Mouse (Mus musculus): ENCODE measurements at regions not wholly inside any gene's neighbourhood (a gene's known extent, or its start where the extent isn't known, plus 50 kb on each side); places are given as distances from the start of the nearest gene placed in this dataset.
A peak's percentile ranks its signal among the peaks of the same experiment; 100 is the strongest.
"Not testable (repeated sequence)": the region's sequence is repeated elsewhere in the genome, so short reads cannot be mapped to it uniquely, and the experiment has no call there.

DNA sequence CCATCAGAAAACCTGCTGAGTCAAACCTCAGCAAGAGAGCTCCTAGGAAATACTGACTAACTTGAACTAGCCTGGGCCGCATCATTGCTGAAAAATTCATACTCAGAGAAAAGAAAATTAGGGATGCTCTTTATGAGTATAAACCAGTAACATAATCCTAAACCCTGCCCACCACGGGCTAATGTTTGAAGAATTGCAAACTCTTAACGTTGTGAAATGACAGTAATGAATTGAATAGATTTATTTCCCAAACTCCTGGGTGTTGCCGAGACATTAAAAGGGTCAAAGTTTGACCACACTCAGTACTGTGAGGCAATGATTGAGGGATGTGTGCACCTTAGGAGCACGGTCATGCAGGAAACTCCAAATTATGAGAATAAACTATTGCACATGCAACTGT, 125.3 kb downstream of the Gipc2 start:
- DNase-seq = no peak

DNA sequence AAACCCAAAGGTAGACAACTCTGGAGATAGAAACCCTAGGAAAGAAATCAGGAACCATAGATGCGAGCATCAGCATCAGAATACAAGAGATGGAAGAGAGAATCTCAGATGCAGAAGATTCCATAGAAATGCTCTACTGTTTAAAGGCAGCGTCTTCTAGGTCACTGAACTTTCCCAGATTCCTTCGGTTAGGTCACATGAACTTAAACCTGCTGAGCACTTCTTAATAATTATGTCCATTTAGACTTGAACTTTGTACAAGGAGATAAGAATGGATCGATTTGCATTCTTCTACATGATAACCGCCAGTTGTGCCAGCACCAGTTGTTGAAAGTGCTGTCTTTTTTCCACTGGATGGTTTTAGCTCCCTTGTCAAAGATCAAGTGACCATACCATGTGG, 129.2 kb downstream of the Gipc2 start:
- DNase-seq = not testable (repeated sequence)

DNA sequence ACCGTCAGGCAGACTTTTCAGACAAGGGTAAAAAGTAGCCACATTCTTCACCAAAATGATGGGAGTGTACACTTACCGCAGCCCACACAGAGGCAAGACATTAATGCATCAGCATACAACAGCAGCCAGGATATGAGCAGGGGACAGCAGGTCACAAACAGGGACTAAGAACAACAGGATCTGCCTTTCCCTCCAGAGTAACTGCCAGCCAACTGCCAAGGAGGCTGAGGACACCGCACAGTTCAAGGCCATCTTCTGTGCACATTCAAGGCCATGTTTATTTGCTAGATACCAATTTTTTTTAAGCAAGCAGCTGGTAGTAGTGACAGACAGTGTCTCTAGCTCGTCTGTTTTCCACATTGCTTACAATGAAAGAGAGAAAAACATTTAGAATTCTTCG, 130.6 kb downstream of the Gipc2 start:
- no peak for DNase-seq

DNA sequence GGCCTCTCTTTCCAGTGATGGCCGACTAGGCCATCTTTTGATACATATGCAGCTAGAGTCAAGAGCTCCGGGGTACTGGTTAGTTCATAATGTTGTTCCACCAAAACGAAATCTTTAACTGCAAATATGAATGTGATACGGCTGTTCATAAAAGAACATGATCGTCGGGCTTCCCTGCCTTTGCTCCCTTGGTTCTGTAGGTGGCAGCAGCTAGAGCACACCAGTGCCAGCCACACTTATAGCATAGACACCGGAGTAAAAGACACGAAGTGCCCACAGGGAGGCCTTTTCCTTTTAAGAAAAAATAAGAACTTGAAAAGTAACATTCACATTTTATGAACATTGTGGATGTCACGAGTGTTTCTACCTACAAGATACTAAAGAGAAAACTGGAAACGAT, 131.3 kb downstream of the Gipc2 start:
- DNase-seq = no peak

DNA sequence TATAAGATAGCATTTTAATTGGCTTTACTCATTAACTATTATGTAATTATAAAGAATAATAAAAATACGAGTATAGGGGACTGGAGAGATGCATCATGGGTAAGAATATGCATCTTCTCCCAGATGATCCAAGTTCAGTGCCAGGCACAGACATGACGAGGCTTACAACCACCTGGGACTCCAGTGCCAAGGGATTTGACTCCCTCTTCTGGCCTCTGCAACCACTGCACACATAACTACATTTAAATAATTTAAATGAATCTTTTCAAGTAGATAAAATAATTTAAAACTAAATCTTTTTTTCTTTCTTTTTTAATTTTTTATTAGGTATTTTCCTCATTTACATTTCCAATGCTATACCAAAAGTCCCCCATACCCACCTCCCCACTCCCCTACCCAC, 131.8 kb downstream of the Gipc2 start:
- DNase-seq = no peak

DNA sequence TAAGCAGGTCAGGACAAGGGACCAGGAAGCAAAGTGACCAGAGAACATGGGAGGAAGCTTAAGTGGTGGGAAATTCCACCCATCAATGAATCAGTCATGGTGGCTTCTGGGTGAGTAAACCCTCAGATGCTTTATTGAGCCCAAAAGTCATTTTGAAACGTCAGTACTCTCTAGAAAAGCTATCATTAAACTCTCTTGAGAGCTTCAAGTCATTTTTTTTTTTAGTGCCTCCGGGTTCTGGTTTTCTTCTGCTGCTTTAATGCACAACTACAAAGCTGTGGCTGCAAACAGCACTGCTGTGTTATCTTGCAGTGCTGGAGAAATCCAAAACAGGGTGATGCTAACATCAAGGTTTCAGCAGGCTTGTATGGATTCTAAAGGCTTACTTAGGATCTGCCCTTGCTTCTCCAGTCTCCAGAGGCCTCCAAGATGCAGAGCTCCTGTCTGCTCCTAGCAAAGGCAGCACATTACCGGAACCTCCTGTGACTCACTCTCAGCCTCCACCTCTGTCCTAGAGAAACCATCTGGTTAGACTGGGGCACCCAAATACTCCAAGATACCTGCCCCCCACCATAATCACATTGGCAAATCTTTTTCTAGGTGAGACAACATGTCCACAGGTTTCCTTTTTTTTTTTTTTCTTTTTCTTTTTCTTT, 133.2 kb downstream of the Gipc2 start:
- no peak for DNase-seq

DNA sequence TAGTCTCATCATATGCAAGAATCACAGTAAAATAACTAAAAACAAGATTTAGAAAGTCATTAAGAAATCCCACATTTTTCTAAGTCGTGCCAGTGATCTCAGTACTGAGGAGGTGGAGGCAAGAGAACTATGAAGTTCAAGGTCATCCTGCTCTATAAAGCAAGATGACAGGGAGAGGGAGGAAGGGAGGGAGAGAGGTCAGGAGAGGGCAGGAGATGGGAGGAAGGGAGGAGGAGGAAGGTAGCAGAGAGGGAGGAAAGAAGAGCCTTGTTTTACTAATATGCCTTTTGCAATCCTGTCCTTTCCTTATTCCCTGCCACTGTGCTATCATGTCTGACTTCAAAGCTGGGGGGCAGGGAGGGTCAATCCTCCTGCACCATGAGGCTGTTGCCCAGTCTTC, 137.3 kb downstream of the Gipc2 start:
- no peak for DNase-seq

DNA sequence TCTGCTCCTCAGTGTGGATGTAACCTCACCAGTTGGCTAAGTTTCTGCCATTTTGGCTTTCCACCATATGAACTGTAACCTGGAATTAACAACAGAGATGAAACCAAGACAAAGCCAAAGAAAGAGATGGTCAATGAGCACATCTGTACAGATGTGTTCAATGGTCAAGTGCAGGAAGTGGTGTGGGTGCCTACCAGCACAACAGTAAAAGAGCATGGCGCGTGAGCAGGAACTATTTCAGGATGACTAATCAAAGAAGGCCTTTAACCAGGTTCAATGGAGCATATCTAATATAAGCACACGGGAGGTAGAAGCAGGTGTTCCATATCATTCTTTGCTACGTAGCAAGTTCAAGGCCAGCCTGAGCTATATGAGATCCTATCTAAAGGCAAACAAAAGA, 140.0 kb downstream of the Gipc2 start:
- no peak for DNase-seq

DNA sequence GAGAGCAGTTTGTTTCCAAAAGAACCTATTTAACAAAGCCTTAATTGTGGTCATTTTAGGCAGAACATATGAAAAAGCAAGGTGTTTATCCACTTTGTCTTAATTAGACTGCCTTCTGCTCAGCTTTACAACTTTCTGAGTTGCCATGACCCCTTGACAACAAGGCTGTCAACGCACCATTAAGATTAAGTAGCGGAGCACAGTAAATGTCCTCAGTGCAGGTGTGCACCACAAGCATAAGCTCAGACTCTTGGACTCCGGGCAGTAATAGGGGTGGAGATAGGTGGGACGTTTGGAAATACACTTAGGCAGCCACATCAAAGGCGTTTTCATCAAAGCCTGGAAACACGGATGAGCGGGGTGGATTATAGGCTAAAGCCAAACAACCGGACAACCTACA, 140.9 kb downstream of the Gipc2 start:
- no peak for DNase-seq

DNA sequence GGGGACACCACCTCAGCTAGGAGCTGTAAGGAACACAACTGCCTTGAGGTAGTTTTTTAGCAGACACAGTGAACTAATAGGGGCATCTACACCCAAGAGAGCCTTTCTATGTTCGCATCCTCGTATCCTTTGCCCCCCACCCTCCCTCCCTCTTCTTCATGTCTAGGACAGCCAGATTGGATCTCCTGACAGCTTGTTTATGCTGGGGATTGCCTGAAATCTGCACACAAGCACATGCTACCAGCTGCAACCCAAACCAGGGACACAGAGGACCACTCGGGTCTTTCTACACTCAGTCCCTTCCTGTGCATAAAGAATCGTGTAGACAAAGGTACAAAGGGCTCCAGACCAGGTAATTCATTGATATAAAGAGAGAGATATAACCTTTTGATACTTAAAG, 159.3 kb downstream of the Gipc2 start:
- DNase-seq = no peak

DNA sequence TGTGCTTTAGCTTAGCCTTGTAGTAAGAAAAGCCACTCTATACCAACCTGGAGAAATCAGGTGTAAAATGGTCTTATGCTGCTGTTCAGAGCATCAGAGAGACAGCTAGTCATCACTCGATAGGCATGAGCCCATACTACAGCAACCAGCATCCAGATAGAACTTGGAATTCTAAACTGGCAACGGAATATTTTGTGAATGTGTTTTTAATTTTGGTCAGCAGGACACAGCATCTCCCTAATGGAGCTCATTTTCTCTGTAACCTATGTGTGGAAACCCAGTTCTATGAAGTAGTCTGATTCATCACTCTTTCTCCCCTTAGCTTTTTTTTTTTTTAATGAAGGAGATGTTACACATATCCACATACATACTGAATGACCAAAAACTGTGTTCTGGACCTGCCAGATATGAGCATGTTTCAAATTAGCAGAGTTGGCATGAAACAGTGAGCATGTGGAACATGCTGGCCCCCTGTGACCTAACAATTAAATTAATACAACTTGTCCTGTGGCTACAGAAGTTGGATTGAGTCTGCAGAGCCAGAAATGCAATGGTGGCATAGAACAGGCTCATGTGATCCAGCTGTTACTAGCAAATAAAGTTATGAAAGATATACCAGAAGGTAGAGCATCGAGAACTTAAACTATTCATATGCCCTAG, 160.5 kb downstream of the Gipc2 start:
- DNase-seq = no peak

DNA sequence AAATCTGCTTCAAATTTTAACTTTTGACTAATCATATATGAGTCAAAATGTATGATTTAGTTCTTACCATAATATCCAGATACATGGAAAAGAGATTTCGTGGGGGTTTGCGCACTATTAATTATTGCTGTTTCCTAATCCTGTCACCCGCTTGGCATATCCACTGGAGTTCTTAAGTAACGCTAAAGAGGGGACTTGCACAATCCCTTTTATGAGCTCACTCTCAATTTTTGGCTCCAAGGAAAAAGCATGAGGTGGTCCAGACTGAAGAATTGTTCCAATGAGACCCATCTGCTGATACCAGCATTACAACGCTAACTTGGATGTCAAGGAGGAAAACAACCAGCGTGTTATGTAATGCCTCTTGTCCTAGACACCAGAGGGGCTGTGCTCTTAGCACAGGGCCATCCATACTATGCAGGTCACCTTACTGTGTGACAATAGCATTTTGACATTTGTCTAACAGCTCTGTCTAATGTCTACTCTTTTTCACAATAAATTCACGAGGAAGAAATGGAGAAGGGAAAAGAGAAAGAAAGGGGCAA, 161.5 kb downstream of the Gipc2 start:
- no peak for DNase-seq

DNA sequence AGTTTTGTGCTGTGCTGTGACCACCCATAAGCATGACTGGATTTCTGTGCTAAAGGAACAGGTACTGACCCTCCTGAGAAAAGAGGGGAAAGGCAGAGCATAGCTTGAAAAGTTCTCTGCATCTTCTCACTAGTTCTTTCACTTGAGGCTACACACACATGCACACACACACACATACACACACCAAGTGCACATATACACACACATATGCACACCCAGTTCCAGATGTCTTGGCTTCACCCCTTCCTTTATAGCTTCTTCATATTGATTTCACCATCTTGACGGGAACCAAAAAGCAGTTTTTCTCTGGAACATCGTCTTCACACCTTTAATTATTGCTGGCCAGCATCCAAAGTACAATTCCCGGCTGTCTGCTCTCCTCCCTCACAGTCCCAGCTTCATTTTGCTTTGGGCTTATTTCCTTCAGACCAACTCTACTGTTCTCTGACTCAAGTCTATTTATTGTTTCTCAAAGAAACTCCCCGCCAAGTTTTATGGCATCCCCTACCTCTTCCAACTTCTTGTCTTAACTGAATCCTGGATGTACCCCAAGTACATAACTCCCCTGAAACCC, 160.2 kb upstream of the Ptgfr start:
- peak; percentile 21 for DNase-seq

DNA sequence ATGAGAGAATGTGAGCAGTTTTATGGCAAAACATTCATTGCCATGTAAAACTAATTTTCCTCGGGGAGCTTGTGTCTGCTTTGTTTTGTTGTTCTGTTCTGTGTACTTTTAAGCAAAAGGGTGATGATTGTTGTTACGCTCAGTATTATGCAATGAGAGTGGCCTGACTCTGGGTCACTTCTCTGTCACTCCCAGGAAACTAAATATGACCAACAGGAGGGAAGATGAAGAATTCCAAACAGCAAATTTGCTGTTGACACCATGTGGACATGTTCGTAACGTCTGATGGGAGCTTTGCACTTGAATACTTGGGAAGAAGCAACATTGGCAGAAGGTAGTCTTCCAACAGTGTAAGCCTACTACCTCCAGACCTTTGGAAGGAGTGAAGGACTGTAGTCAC, 159.7 kb upstream of the Ptgfr start:
- no peak for DNase-seq

DNA sequence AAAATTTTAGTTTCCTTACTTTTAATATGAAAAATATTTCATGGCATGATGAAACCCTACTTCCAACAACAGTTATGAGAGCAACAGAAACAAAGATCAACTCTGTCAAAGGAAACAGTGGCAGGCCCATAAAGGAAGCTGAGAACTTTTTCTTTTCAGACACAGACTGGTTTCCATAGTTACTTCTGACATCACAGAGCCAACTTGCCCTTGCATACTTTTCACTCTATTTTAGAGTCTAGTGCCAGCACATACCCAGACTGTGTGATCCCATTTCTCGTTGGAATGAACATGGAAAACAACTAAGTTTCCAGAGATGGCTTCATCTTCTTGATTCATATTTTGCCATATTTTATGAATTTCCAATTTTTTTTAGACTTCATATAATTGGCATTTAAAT, 150.8 kb upstream of the Ptgfr start:
- DNase-seq = no peak

DNA sequence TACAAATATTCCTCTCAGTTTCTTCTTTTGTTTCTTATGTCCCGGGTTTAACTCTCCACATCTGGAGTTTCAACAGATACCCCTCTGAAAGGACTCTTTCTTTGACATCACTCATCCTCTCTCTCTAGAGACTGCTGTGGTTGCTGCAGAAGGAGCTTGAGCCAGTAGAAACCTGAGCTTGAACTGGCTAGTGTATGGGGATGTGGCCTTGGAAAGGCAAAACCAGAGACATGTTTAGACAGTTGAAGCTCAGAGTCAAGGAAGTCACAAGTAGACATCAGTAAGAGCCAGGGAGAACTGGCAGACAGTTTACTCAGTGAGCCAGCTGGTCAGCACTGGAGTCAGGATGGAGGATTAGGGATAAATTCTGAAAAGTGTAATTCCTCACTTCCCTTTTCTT, 140.7 kb upstream of the Ptgfr start:
- DNase-seq = no peak

DNA sequence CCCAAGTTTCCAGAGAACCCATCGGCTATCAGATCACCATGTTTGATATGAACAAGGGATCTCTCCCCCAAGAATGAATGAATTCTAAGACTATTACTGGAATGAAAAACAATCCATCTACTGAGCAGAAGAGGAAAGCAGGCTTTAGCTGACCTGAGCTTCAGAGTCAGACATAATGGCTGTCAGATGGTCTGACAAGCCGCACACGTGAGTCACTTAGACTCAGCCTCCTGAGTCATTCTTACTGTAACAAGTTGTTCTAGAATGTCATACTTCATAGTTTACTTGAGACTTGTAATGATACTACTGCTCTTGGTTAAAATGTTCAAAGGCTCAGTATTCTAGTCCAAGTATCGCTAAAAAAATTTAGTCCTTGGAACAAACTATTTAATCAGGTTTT, 140.2 kb upstream of the Ptgfr start:
- DNase-seq = no peak

DNA sequence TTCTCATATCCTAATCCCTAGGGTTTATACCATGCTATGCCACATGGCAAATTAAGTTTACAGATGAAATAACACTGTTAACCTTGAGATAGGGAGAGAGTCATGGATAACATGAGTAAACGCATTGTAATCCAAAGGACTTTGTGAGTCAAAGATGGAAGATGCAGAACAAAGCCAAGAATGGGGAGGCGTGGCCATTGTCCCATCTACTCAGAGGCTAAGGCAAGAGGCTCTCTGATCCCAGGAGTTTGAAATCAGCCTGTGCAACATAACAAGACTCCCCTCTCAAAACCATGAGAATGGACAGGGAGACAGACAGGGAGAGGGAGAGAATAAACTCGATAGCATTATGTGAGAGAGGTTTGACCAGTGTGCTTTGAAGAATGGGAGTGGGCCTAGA, 112.4 kb upstream of the Ptgfr start:
- no peak for DNase-seq

DNA sequence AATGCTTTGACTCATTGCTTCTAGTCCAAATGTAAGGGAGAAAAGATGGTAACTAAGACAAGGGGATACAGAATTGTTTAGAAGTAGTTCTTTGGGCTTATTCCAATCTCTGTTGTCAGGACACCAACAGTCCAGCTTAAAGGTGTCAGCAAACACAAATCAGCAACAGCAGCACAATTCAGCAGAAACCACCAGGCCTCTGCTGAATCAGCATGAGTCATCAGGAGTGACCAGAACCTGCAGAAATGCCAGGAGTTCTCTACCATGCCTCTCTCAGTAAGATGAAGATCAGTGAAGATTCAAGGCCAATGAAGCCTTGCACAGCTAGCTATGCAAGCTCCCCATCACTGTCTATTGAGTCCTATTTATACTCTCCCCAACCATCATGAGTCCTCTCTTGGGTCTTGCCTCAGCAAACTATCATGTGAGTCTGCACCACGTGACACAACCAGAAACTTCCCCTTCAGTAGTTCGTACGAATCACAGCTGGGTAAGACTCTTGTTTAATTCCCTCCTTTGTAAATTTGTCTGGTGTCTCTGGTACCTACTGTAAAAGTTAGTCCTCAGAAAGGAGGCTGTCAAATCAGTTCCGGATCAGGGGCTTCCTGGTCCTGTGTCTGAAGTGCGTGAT, 110.7 kb upstream of the Ptgfr start:
- DNase-seq = no peak

DNA sequence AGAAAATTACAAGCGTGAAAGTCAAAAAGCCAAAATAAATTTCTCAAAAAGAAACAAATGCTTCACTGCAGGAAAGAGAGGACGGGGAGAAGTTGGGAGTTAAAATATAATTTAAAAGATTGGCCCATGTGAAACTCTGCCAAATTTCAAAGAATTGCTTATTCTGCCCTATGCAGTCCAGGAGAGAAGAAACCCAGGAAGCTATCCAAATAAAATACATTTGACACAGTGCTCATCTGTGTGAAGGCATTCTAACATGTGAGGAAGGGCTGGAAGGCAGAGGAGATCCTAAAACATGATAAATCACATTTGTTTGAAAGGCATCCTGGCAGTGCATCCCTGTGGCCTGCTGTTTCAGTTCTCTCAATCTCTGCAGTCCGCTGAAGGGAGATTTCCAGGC, 108.5 kb upstream of the Ptgfr start:
- no peak for DNase-seq

DNA sequence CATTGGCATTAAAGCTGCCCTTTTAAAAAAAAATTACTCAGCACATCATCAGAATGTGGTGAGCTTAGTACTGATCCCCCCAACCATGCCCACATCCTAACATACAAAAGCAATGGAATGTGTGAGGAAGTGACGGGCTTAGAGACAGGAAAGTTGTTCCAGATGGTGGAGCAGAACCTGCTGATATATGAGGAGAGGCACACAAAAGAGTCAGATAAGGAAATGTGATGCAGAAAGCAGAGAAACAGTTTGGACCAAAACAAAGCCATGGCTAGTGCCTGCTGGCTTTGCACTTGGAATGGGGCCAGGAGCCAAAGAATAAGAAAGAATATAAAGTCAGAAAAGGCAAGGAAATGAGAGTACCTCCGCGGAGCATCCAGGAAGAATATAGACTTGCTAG, 106.1 kb upstream of the Ptgfr start:
- DNase-seq = no peak

DNA sequence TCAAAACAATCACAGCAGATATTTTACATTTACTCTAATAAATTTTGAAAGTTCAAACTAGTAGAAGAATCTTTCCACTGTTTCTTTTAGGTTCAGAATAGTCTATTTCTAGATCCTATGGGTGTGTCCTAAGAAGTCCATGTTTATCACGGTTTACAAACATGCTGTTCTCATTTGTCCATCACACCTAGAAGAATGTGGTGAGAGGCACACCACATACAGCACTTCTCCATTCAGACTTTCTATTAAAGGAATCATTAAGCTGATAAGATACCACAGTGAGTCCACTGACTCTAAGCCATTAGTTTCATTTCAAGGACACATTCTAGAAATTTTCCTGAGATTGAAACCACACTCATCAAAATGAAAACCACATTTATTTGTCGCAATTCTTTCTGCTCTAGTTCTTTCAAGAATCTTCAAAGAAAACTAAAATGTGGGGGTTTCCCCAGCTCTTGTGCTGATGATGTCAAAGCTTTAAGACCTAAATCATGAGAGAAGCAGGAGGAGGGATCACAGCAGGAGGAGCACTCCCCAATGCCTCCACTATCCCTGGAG, 101.1 kb upstream of the Ptgfr start:
- no peak for DNase-seq

DNA sequence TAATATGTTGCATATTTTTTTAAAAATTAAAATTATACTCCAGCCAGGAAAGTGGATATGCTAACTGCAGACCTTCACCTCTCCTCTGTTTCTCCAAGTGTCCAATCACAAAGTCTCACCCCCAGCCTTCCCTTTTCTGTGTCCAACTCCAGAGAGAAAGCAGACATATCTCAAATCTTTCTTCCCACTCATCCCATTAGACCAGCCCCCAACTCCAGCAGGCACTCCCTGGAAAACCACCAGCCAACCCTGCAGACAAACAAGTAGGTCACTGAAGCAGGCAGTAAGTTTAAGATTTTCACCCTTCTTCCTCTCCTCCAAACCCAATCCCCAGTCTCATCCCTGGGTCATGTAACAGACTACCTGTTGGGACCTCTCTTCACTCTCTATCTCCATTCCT, 94.2 kb upstream of the Ptgfr start:
- DNase-seq = no peak

DNA sequence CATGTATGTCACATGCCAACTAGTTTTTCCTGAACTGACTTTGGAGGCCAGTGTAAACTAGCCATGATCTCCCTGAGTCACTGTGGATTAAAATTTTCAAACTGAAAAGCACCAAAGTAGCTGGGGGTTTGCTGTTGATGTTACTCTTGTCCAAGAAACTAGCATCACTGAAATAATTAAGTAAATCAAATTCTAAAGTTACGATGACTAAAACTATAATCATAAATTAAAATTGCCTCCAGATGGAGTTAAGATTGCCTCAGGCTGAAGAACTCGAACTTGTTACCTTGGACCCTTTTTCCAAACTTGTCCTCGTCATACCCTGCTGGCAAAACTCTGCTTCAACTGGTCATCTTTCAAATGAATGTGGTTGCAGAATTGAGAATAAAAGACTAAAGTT, 93.7 kb upstream of the Ptgfr start:
- DNase-seq = no peak

Measured in right cerebral cortex, postnatal 25 days (tissue).